Mouse (Mus musculus): ENCODE data around the gene Mtnr1a.

Mtnr1a gene

DNA sequence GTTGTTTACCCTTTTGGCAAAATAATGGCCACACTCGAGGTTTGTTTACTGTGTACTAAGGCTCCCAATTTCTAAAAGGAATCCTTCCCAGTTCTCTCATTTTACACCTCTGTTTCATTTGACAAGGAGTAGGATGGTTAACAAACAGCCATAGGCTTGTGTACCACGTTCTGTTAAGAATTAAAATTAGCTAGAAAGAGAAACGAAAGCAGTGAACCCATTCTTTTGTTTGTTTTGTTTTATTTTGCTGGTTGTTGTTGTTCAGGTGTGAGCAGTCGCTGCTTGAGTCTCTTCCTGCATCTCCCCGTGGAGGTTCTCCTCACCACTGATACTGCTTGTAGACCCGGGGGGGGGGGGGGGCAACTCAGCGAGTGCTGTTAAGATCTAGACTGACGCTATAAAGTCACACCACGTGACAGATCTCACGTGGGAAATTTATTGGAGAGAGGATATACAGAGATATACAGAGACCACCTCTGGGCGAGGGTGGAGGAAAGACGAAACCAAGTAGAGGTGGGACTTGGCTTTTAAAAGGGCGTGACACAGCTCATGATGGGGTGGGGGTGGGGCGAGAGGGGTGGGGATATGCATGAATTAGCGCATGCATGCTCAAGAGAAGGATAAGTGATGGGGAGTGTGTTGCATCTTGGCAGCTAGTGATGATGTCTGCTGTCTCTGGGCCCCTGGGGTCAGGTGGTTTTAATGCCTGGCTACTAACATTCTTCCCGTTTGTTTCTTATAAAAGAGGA lies 41.3 kb downstream of the Mtnr1a start:
- no peak for DNase-seq

DNA sequence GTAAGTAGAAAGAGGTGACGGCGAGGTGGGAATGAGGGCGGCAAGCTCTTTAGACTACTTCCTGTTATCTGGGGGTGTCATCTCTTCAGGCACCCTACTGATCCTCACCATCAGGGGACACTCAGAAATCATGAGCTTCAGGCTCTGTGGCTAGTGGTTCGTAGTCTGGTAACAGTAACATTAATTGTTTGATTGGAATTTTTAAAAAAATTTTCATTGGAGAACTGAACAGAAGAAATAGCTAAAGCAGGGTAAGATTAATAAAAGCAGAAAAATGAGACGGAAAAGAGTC lies 41.8 kb downstream of the Mtnr1a start:
- no peak for DNase-seq

DNA sequence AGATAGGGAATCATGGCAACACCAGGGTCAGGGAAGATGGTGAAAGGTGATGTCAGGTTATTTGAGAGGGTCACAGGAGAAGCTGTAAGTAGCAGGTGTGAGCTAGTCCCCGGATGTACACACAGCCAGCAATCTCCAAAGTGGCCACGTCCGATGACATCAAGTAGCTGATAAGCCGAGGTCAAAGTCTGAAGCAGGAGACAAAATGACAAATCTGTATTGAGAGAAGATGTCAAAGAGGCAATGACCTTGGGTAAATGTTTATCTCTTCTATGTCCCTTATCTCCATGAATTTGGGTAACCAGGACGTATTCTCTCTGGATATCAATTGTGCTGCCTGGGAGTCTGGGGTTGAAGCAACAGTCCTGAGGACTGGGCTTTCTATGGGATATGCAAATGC lies 42.9 kb downstream of the Mtnr1a start:
- no peak for DNase-seq

- DNase-seq: no peak
Measured at GRCm38 (mm10) chr8:45117588-45117987, 48.7 kb downstream of the Mtnr1a start.

GRCm38 (mm10) chr8:45125680-45126079 lies 56.7 kb downstream of the Mtnr1a start:
- no peak for DNase-seq
